Mouse (Mus musculus) cerebellum, adult 8-10 months (tissue): ENCODE data around the gene Ccndbp1.
A peak's percentile ranks its signal among the peaks of the same experiment; 100 is the strongest.
"Not testable (repeated sequence)": the region's sequence is repeated elsewhere in the genome, so short reads cannot be mapped to it uniquely, and the experiment has no call there.

Source experiments
- DNase-seq: peaks from one replicate; pipeline ENCODE4 v3.0.0; 2022

Gene Ccndbp1

DNA sequence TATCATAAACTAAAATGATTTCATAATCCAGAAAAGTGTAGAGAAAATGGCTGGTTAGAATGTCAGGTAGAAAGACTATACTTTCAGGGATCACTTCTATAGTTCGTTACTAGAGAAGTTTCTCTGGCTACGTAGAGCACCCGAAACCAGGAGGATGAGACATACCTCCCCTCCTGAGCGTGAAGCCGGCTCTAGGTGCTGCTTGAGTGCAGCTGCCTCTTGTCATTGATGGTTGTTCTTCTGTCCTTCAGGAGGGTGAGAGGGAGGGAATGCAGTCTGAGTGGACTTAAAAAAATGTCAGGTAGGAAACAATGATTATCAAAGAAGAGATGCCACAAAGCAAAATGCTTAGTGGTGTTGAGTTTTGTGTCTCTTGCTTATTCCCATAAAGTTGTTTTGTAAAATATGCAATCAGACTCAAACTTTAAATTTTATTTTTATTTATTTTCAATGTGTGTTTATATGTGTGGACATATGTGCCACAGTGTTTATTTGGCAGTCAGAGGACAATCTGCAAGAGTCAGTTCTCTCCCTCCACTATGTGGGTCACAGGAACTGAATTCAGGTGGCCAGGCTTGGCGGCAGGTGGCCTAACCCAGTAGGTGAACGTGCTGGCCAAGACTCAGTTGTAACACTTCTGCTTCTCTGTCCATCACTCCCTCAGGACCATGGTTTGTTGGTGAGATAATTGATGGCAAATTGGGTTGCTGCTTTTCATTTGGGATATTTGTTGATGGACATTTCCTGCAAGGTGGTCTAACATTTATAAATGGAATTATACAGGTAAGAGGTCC, 4.0 kb upstream of the Ccndbp1 start:
- peak; percentile 81 for DNase-seq

DNA sequence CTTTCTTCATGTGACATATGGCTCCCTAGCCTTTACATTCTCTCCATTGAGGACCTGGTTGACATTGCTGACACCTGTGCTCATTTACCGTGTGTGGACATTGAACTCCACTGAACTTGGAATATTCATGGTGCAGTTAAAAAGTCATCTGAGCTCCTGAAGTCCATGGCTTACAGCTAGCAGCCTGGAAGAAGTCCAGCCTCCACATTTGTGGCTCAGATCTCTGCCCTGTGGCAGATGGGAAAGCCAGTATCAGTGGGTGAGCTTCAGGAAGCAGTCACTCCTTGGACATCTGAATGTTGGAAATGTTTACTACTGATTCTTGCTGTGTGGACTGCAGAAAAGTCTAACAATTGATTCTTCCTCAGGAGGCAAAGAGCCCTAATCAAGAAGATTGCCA, 1.2 kb upstream of the Ccndbp1 start:
- DNase-seq = peak; percentile 84

DNA sequence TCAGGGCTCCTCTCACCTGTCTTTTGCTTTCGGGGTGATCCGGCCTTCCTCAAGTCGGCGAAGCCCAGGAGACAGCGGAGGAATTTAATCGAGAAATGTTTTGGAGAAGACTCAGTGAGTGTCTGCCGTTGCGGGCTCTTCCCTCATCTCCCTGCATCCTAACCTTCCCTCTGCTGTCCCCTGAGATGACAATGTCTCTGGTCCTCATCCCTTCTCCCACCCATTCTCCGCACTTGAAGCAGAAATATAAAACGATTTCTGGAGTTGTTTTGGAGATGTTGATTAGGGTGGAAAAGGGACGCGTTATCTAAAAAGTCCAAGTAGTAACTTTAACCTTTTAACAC, 433 bp downstream of the Ccndbp1 start:
- no peak for DNase-seq

DNA sequence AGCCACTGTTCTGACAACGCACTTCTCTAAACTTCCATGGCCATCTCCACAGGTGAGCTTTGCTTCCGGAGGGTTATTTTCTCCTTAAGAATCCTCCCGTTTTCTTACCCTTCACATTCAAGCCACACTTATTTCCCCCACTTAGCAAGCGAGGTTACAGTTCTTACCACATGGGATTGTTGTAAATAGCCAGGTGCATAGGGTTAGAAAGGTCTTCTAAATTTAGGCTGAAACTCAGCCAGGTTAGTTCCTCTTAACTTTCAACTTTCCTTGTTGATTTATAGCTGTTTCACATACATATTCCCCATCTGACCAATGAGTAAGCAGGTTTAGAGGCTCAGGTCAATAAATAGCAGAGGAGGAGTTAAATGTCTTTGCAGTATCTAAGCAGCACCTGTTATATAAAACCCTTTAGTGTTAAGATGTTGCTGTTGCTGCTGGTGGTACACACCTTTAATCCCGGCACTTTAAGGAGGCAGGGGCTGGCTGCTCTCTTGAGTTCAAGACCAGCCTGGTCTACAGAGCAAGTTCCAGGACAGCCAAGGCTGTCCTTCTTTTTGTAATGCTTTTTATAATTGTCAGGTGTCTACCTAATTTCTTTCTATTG, 971 bp downstream of the Ccndbp1 start:
- DNase-seq = no peak

- DNase-seq = no peak
Measured at GRCm38 (mm10) chr2:121012676-121013075, 4.5 kb downstream of the Ccndbp1 start.

DNA sequence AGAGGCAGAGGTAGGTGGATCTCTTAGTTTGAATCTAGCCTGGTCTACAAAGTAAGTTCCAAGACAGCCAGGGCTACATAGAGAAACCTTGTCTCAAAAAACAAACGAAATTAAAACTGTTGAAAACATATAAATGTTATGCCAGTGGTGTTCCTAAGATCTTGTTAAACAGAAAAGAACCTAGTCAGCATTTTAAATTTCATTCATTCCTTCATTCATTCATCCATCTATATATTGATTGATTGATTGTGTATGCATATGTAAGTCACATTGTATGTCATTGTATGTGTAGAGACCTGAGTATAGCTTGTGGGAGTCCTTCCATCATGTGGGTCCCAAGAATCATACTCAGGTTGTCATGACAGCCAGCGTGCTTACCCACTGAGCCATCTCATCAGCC, 7.3 kb downstream of the Ccndbp1 start:
- DNase-seq = no peak

- no peak for DNase-seq
Measured at GRCm38 (mm10) chr2:121016226-121016625, 8.0 kb downstream of the Ccndbp1 start.

GRCm38 (mm10) chr2:121017151-121017550, 8.9 kb downstream of the Ccndbp1 start:
- DNase-seq = no peak

- DNase-seq = no peak
Measured at GRCm38 (mm10) chr2:121022918-121023317, 14.7 kb downstream of the Ccndbp1 start.

DNA sequence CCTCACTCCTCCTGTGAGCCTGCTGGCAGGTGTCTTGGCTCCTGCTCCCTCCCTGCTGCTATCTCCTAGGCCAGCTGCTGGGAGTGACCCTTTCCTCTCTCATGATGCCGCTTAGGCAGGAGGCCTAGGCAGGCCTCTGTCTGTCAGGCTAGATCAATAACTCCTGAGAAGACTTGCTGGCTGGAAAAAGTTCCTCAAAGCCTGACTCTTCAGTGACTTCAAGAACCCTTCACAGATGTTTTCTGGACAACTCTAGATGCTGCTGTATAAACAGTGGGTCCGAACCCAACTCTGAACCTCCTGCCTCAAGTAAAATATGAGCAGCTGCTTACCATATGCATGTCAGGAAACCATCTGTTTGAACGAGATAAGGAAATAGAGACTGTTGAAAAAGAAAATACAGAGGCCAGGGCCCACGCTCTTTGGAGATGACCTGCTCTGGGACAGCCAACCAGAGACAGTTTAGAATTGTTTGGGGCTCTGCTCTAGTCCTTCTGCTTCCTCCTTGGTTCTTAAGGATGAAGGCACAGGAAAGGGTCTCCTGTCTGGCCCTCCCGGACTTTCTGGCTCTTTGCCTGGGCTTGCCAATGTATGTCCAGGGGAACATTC, 28.6 kb downstream of the Ccndbp1 start, which contains the start of gene Epb42:
Epb42 (minus strand) TSS at position 340 of the 609 bp plus-strand sequence.
- no peak for DNase-seq

DNA sequence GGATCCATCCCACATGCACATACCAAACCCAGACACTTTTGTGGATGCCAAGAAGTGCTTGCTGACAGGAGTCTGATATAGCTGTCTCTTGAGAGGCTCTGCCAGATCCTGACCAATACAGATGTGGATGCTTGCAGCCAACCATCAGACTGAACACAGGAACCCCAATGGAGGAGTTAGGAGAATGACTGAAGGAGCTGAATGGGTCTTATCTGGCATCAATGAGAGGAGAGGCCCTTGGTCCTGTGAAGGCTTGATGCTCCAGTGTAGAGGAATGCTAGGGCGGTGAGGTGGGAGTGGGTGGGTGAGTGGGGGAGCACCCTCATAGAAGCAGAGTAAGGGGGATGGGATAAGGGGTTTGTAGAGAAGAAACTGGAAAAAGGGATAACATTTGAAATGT, 30.6 kb downstream of the Ccndbp1 start:
- not testable (repeated sequence) for DNase-seq

DNA sequence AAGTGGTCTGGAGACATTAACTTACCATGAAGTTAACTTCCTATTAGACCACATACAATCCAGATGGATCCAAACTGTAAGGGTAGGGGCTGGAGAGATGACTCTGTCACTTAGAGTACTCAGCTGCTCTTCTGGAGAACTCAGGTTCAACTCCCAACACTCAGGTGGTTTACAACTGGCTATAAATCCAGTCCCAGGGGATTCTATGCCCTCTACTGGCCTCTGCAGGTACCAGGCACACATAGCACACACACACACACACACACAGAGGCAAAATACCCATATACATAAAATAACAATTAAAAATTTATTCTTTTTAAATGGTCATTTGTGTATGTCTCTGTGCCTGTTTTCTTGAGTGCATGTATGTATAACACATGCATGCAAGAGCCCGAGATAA, 31.2 kb downstream of the Ccndbp1 start:
- DNase-seq = no peak

DNA sequence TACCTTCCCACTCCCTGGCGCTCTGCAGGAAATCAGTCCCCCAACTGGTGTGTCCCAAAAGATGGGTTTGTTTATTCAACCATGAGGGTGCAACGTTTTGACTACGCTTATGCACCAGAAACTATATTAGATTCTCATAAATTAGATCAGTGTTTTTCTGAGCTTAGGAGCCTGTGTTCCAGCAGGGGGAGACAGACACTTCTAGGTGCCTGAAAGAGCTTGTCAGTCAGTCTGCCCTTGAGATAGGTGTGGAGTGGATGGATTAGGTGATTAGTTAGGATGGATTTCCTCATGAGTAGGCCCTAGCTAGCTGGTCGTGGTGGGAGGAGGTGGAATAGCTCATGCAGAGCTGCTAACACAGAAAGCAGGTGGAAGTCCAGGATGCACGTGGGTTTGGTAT, 32.9 kb downstream of the Ccndbp1 start:
- DNase-seq = peak; percentile 51

GRCm38 (mm10) chr2:121045653-121046052, 37.5 kb downstream of the Ccndbp1 start:
- no peak for DNase-seq

GRCm38 (mm10) chr2:121052176-121052575, 44.0 kb downstream of the Ccndbp1 start:
- DNase-seq = no peak

- DNase-seq = peak; percentile 28
Measured at GRCm38 (mm10) chr2:121054060-121054459, 45.9 kb downstream of the Ccndbp1 start.

DNA sequence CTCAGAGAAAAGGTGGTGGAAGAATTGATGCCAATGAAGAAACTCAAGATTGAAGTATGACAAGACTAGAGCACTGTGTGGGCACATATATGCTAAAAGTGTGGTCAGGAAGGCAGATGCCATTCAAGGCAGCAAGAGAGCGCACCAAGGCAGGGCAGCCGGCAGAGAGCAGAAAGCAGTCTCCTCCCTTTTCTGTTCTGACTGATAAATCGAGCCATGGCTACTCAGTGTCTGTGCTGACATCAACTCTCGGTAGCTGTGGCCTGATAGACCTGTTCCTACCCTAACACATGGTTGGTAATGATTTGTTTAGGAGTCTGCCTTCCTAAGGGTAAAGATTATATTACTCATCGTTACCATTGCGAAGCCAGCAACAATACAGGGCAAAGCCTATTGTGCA, 47.7 kb downstream of the Ccndbp1 start:
- DNase-seq = no peak

GRCm38 (mm10) chr2:121057997-121058396, 49.8 kb downstream of the Ccndbp1 start:
- DNase-seq = no peak

DNA sequence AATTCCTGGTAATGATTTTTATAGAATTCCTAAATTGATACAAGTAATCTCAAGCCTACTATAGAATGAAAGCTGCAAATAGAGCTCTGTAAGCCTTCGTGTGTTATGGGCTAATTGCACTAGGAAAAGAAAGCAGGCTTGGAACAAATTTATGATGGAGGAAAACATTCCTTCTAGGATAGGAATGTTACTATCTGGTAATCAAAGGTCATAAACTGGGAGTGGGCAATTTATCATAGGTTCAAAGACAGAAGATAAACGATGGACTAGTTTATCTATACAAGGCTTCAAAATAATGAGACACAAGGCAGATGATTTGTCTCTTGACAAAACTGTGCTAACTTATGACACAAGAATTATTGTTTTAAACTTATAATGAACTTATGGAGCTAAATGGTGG, 53.1 kb downstream of the Ccndbp1 start:
- no peak for DNase-seq
